Mouse (Mus musculus) cerebellum, postnatal 10 days (tissue): ENCODE results near the gene Ankrd2.
A peak's percentile ranks its signal among the peaks of the same experiment; 100 is the strongest.

Experiments used
- DNase-seq, 2 experiments: peaks; one replicate each; pipeline ENCODE4 v3.0.0; 2021; ENCODE audit warnings: mixed read lengths in 2 of 2

Gene Ankrd2

GRCm38 (mm10) chr19:42016251-42016650 is 19.5 kb upstream of the Ankrd2 start:
- DNase-seq = no peak

GRCm38 (mm10) chr19:42016840-42017239 is 19.0 kb upstream of the Ankrd2 start:
- DNase-seq = peak in 1 of 2 experiments; percentile 38

- peak; percentile 92 to 94 for DNase-seq
These were observed 18.2 kb upstream of the Ankrd2 start for GRCm38 (mm10) chr19:42017399-42018247.

- DNase-seq = no peak
These were observed 16.7 kb upstream of the Ankrd2 start for GRCm38 (mm10) chr19:42019011-42019522.

- no peak for DNase-seq
These were observed 13.9 kb upstream of the Ankrd2 start for GRCm38 (mm10) chr19:42021681-42022541.

DNA sequence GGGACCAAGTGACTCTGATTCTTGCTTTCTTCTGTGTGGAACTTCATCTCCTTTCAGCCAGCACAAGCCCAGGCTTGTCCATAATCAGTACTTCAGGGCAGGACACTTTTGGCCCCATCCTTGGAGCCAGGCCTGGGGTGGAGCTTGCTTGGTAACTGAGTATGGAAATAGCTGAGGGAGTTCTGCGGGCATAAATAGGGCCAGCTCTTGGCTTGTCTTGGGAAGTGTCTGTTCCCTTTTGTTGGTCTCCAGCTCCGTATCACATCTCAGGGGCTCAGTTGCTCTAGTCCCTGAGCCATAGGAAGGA is 13.3 kb upstream of the Ankrd2 start:
- no peak for DNase-seq

GRCm38 (mm10) chr19:42026158-42026557 is 9.6 kb upstream of the Ankrd2 start:
- DNase-seq = peak; percentile 91 to 92

DNA sequence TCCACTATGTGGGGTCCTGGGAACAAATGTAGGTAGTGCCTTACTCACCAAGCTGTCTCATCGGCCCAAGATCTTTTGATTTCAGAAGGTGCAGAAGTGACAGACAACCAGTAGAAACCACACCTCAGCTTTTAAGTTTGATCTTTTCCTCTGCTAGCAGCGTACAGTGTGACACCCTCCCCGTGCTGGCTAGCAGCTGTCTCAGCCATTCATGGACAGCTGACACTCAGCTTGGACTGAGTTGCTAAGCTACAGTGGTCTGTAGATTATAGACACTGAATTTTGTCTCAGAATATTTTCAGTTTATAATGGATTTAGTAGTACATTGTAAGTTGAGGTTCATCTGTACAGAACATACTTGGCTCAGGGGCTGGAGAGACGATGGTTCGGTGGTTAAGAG is 4.7 kb upstream of the Ankrd2 start:
- no peak for DNase-seq

DNA sequence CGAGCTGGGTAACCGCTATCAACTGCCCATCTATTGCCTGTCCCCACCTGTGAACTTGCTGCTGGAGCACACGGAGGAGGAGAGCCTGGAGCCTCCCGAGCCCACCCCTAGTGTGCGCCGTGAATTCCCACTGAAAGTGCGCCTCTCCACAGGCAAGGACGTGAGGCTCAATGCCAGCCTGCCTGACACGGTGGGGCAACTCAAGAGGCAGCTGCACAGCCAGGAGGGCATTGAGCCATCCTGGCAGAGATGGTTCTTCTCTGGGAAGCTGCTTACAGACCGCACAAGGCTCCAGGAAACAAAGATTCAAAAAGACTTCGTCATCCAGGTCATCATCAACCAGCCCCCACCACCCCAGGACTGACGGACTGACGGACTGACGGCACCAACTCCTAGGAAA is 2.2 kb upstream of the Ankrd2 start:
- DNase-seq = peak; percentile 63 to 74

GRCm38 (mm10) chr19:42034146-42034775 is 1.5 kb upstream of the Ankrd2 start:
- DNase-seq = peak; percentile 46 to 60

DNA sequence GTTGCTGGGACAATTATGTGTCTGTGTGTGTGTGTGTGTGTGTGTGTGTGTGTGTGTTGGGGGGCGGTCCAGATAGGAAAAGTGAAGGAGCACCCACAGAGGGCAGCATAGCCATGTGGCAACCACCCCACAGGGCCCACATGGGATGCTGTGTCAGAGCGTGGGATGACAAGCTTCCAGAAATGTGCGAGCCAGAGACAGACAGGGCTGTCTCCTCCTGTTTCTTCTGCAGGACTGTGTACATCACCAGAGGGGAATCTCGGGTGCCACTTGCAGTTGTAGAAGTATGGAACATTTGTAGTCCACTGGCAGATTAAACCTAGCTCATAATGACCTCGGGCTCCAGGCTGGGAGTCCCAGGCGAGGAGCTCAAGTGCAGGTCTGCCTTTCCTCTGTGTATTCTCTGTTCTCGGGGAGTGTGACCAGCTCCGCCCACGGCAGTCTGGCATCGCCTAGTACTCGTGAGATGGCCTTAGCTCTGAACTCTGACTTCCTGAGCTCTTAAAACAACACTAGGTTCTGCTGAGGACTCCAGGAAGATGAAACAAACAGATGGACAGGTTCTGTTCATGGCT is 832 bp upstream of the Ankrd2 start:
- no peak for DNase-seq

DNA sequence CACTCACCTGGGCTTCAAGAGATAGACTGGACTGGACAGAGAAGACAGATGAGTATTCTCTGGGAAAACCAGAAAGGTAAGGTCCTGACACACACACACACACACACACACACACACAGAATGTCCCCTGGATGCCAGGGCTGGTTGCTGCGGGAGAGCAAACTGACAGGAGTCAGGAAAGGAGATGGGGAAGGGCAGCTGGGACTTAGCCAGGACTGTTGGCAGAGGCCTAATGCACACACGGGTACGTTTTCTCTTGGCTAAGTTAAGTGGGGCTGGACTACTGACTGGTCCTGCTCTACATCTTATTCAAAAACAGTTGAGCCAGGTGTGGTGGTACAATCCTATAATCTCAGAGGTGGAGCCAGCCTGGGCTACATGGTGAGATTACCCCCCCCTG is 557 bp downstream of the Ankrd2 start:
- DNase-seq = peak; percentile 50 to 66

DNA sequence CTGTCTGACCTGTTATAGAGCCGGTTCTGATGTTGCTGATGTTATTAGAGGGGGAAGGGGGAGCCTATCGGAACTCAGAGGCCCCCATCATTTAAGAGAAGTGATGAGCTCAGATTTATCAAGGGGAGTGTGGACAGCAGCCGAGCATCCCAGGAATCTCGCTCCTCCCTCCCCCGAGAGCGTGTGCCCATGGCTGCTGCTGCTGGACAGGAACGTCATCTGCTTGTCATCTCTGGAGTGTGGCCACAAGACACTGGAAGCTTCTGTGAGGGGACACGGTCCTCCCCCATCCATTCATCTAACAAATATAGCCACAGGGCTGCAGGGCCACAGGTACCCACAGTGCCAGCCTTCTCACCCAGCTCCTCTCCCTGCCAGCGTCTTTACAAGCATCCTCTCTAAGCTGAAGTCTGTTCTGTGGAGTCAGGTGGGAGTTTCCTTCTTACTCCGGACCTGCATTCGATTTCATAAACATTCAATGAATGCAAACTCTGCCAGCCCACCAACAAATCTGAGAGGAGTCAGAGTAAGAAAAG is 1.4 kb downstream of the Ankrd2 start:
- DNase-seq = no peak

GRCm38 (mm10) chr19:42038310-42038709 is 2.5 kb downstream of the Ankrd2 start:
- DNase-seq = no peak

- DNase-seq = no peak
These were observed 8.2 kb downstream of the Ankrd2 start for GRCm38 (mm10) chr19:42043988-42044387.

GRCm38 (mm10) chr19:42045269-42046102 is 9.7 kb downstream of the Ankrd2 start, which contains the start of gene Hoga1:
Hoga1 (plus strand) TSS chr19:42045610.
- DNase-seq = peak; percentile 79 to 82

DNA sequence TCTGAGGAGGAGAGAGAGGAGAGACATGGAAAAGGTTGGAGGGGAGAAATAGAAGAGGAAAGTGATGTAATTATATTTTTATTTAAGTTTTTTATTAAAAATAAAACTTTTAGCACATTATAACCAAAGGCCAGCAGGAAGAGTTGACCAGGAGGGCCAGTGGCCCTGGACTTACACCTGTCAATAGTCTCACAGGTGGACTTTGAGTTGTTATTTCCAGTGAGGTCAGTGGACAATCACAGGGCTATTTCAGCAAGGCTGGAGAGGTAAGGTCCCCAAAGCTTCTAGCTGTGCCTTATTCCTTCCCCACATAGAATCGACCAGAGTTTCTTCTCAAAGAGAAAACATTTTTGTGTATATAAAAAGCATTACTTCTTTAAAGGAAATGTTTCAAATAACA is 14.5 kb downstream of the Ankrd2 start:
- DNase-seq = no peak

GRCm38 (mm10) chr19:42051351-42051750 is 15.6 kb downstream of the Ankrd2 start:
- no peak for DNase-seq

DNA sequence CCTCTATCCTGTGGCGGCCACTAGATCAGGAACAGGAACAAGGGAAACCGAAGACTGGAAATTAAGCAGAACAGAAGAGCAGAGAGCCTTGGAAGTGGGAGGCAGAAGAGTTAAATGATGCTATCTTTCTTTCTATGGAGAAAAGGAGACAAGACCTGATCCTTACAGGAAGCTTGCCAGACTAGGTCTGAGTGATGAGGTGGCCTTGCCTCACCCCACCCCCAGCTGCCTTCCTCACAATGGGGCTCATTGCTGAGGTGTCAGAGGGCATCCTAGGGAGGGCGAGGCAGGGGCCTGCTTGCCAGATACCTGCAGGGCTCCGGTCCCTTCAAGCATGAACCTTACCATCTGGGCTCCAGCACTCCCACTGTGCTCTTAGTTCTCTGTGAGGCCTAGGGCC is 16.1 kb downstream of the Ankrd2 start, which contains the start of gene 4933411K16Rik:
4933411K16Rik (plus strand) TSS at position 301 of the 400 bp plus-strand sequence.
- DNase-seq = peak in 1 of 2 experiments; percentile 33

- peak in 1 of 2 experiments; percentile 17 for DNase-seq
These were observed 18.5 kb downstream of the Ankrd2 start for GRCm38 (mm10) chr19:42054255-42054654.

GRCm38 (mm10) chr19:42055881-42056280 is 20.1 kb downstream of the Ankrd2 start:
- DNase-seq = no peak
